Mouse (Mus musculus): ENCODE results near the gene Nbl1. TPM values are rescaled to one million over a fixed set of nuclear protein-coding genes. Genes with fewer than 3 reads are reported as not detected.
A peak's percentile ranks its signal among the peaks of the same experiment; 100 is the strongest.

The Nbl1 gene
- polyA plus RNA-seq, 1 experiment from 2014 or later: 22.0 TPM

GRCm38 (mm10) chr4:139081270-139081931 lies 11.4 kb downstream of the Nbl1 start:
- H3K27me3 ChIP-seq (ENCODE audit: control insufficient read depth, insufficient read depth, low read length): peaks cover 9% of the 10 kb centered on the region
- no peak overlapping the region for H3K27ac ChIP-seq (ENCODE audit: low read depth, low read length)
- H3K9ac ChIP-seq (ENCODE audit: low read length): no peak overlapping the region
- DNase-seq (ENCODE audit: low spot score): no peak
- no peak overlapping the region for H3K4me2 ChIP-seq (ENCODE audit: low read depth)
- H3K9me3 ChIP-seq (ENCODE audit: control insufficient read depth, low read length): no peaks in the 10 kb centered on the region
- WGBS: 80% methylated on average over 18 of the region's 18 CpGs
- peaks cover 10% of the 10 kb centered on the region for H3K4me1 ChIP-seq (ENCODE audit: control insufficient read depth, insufficient read depth, low read length)
- H3K36me3 ChIP-seq (ENCODE audit: control insufficient read depth, insufficient read depth, low read length): no peaks in the 10 kb centered on the region
- H3K4me3 ChIP-seq (ENCODE audit: low read depth, low read length): no peak overlapping the region
- no peak for ATAC-seq (ENCODE audit: insufficient read depth, low FRiP score, low TSS enrichment)

- Histone ChIP-seq H3K4me1 (ENCODE audit: control insufficient read depth, insufficient read depth, low read length) (peaks cover 10% of the 10 kb centered on the region), H3K4me2 (ENCODE audit: low read depth) (no peak overlapping the region), H3K36me3 (ENCODE audit: control insufficient read depth, insufficient read depth, low read length) (no peaks in the 10 kb centered on the region), H3K9me3 (ENCODE audit: control insufficient read depth, low read length) (no peaks in the 10 kb centered on the region), H3K27ac (ENCODE audit: low read depth, low read length) (no peak overlapping the region), H3K9ac (ENCODE audit: low read length) (no peak overlapping the region), H3K4me3 (ENCODE audit: low read depth, low read length) (no peak overlapping the region), H3K27me3 (ENCODE audit: control insufficient read depth, insufficient read depth, low read length) (peaks cover 20% of the 10 kb centered on the region)
- ATAC-seq (ENCODE audit: insufficient read depth, low FRiP score, low TSS enrichment) (no peak), DNase-seq (ENCODE audit: low spot score) (no peak)
- WGBS: 94% methylated on average over 7 of the region's 7 CpGs
Measured at GRCm38 (mm10) chr4:139080259-139080658, 12.5 kb downstream of the Nbl1 start.

- Histone ChIP-seq H3K4me1 (ENCODE audit: control insufficient read depth, insufficient read depth, low read length) (peaks cover 15% of the 10 kb centered on the region), H3K27ac (ENCODE audit: low read depth, low read length) (no peak overlapping the region), H3K36me3 (ENCODE audit: control insufficient read depth, insufficient read depth, low read length) (no peaks in the 10 kb centered on the region), H3K27me3 (ENCODE audit: control insufficient read depth, insufficient read depth, low read length) (peaks cover 28% of the 10 kb centered on the region), H3K4me2 (ENCODE audit: low read depth) (no peak overlapping the region), H3K9ac (ENCODE audit: low read length) (no peak overlapping the region), H3K9me3 (ENCODE audit: control insufficient read depth, low read length) (no peaks in the 10 kb centered on the region), H3K4me3 (ENCODE audit: low read depth, low read length) (no peak overlapping the region)
- DNase-seq (ENCODE audit: low spot score) (no peak), ATAC-seq (ENCODE audit: insufficient read depth, low FRiP score, low TSS enrichment) (no peak)
- 83% methylated on average over 11 of the region's 11 CpGs for WGBS
Measured at GRCm38 (mm10) chr4:139079439-139079838, 13.4 kb downstream of the Nbl1 start.

- Histone ChIP-seq H3K9me3 (ENCODE audit: control insufficient read depth, low read length) (no peaks in the 10 kb centered on the region), H3K4me3 (ENCODE audit: low read depth, low read length) (no peak overlapping the region), H3K4me1 (ENCODE audit: control insufficient read depth, insufficient read depth, low read length) (peaks cover 18% of the 10 kb centered on the region), H3K9ac (ENCODE audit: low read length) (no peak overlapping the region), H3K27me3 (ENCODE audit: control insufficient read depth, insufficient read depth, low read length) (peaks cover 36% of the 10 kb centered on the region), H3K36me3 (ENCODE audit: control insufficient read depth, insufficient read depth, low read length) (no peaks in the 10 kb centered on the region), H3K27ac (ENCODE audit: low read depth, low read length) (no peak overlapping the region), H3K4me2 (ENCODE audit: low read depth) (no peak overlapping the region)
- 23% methylated on average over 4 of the region's 4 CpGs for WGBS
- no peak for DNase-seq (ENCODE audit: low spot score)
- ATAC-seq (ENCODE audit: insufficient read depth, low FRiP score, low TSS enrichment): no peak
Measured at GRCm38 (mm10) chr4:139078726-139079125, 14.1 kb downstream of the Nbl1 start.

- 32% methylated on average over 2 of the region's 2 CpGs for WGBS
- H3K9me3 ChIP-seq (ENCODE audit: control insufficient read depth, low read length): no peaks in the 10 kb centered on the region
- ATAC-seq (ENCODE audit: insufficient read depth, low FRiP score, low TSS enrichment): no peak
- no peak for DNase-seq (ENCODE audit: low spot score)
- H3K9ac ChIP-seq (ENCODE audit: low read length): no peak overlapping the region
- H3K36me3 ChIP-seq (ENCODE audit: control insufficient read depth, insufficient read depth, low read length): no peaks in the 10 kb centered on the region
- no peak overlapping the region for H3K4me3 ChIP-seq (ENCODE audit: low read depth, low read length)
- H3K4me1 ChIP-seq (ENCODE audit: control insufficient read depth, insufficient read depth, low read length): peaks cover 17% of the 10 kb centered on the region
- no peak overlapping the region for H3K27ac ChIP-seq (ENCODE audit: low read depth, low read length)
- no peak overlapping the region for H3K4me2 ChIP-seq (ENCODE audit: low read depth)
- H3K27me3 ChIP-seq (ENCODE audit: control insufficient read depth, insufficient read depth, low read length): peaks cover 40% of the 10 kb centered on the region
Measured at GRCm38 (mm10) chr4:139078313-139078712, 14.5 kb downstream of the Nbl1 start.

GRCm38 (mm10) chr4:139075915-139076314 lies 16.9 kb downstream of the Nbl1 start:
- Histone ChIP-seq H3K9ac (ENCODE audit: low read length) (no peak overlapping the region), H3K4me2 (ENCODE audit: low read depth) (peak overlapping the region; percentile 67; the same call in 1 of the 2 replicates), H3K4me3 (ENCODE audit: low read depth, low read length) (no peak overlapping the region), H3K36me3 (ENCODE audit: control insufficient read depth, insufficient read depth, low read length) (no peaks in the 10 kb centered on the region), H3K27me3 (ENCODE audit: control insufficient read depth, insufficient read depth, low read length) (peaks cover 44% of the 10 kb centered on the region), H3K4me1 (ENCODE audit: control insufficient read depth, insufficient read depth, low read length) (peaks cover 7% of the 10 kb centered on the region), H3K27ac (ENCODE audit: low read depth, low read length) (no peak overlapping the region), H3K9me3 (ENCODE audit: control insufficient read depth, low read length) (no peaks in the 10 kb centered on the region)
- 21% methylated on average over 5 of the region's 5 CpGs for WGBS
- ATAC-seq (ENCODE audit: insufficient read depth, low FRiP score, low TSS enrichment) (no peak), DNase-seq (ENCODE audit: low spot score) (no peak)

GRCm38 (mm10) chr4:139075041-139075711 lies 17.6 kb downstream of the Nbl1 start, which contains the start of gene Htr6:
Gene Htr6, minus strand, starts transcription at chr4:139075570.
- WGBS: 1% methylated on average over 29 of the region's 77 CpGs
- no peak for ATAC-seq (ENCODE audit: insufficient read depth, low FRiP score, low TSS enrichment)
- no peak within 1 kb of the TSS for H3K27ac ChIP-seq (ENCODE audit: low read depth, low read length)

GRCm38 (mm10) chr4:139074060-139074459 lies 18.7 kb downstream of the Nbl1 start:
- Histone ChIP-seq H3K27me3 (ENCODE audit: control insufficient read depth, insufficient read depth, low read length) (peaks cover 44% of the 10 kb centered on the region), H3K4me2 (ENCODE audit: low read depth) (no peak overlapping the region), H3K27ac (ENCODE audit: low read depth, low read length) (no peak overlapping the region), H3K4me1 (ENCODE audit: control insufficient read depth, insufficient read depth, low read length) (peaks cover 7% of the 10 kb centered on the region), H3K9ac (ENCODE audit: low read length) (no peak overlapping the region), H3K9me3 (ENCODE audit: control insufficient read depth, low read length) (no peaks in the 10 kb centered on the region), H3K4me3 (ENCODE audit: low read depth, low read length) (no peak overlapping the region), H3K36me3 (ENCODE audit: control insufficient read depth, insufficient read depth, low read length) (no peaks in the 10 kb centered on the region)
- ATAC-seq (ENCODE audit: insufficient read depth, low FRiP score, low TSS enrichment) (no peak), DNase-seq (ENCODE audit: low spot score) (no peak)
- WGBS: 20% methylated on average over 29 of the region's 29 CpGs

More at GRCm38 (mm10) chr4:139075041-139075711, 17.6 kb downstream of the Nbl1 start, which contains the start of gene Htr6:
- peaks cover 44% of the 10 kb centered on the region for H3K27me3 ChIP-seq (ENCODE audit: control insufficient read depth, insufficient read depth, low read length)
- peaks cover 7% of the 10 kb centered on the region for H3K4me1 ChIP-seq (ENCODE audit: control insufficient read depth, insufficient read depth, low read length)
- H3K36me3 ChIP-seq (ENCODE audit: control insufficient read depth, insufficient read depth, low read length): no peaks in the 10 kb centered on the region
- H3K9ac ChIP-seq (ENCODE audit: low read length): 0 out of 2 replicates have a peak within 1 kb of the TSS, but pooled peaks have one; percentile 6
- no peak for DNase-seq (ENCODE audit: low spot score)
- H3K9me3 ChIP-seq (ENCODE audit: control insufficient read depth, low read length): no peaks in the 10 kb centered on the region
- peak within 1 kb of the TSS; percentile 67 for H3K4me2 ChIP-seq (ENCODE audit: low read depth)
- H3K4me3 ChIP-seq (ENCODE audit: low read depth, low read length): peak within 1 kb of the TSS; percentile 40

GRCm38 (mm10) chr4:139068287-139068686 lies 24.5 kb downstream of the Nbl1 start:
- Histone ChIP-seq H3K27ac (ENCODE audit: low read depth, low read length) (no peak overlapping the region), H3K9ac (ENCODE audit: low read length) (no peak overlapping the region), H3K4me3 (ENCODE audit: low read depth, low read length) (no peak overlapping the region), H3K9me3 (ENCODE audit: control insufficient read depth, low read length) (no peaks in the 10 kb centered on the region), H3K4me2 (ENCODE audit: low read depth) (no peak overlapping the region), H3K36me3 (ENCODE audit: control insufficient read depth, insufficient read depth, low read length) (no peaks in the 10 kb centered on the region), H3K27me3 (ENCODE audit: control insufficient read depth, insufficient read depth, low read length) (peaks cover 4% of the 10 kb centered on the region), H3K4me1 (ENCODE audit: control insufficient read depth, insufficient read depth, low read length) (no peaks in the 10 kb centered on the region)
- 38% methylated on average over 4 of the region's 4 CpGs for WGBS
- DNase-seq (ENCODE audit: low spot score) (no peak), ATAC-seq (ENCODE audit: insufficient read depth, low FRiP score, low TSS enrichment) (no peak)
